Mouse (Mus musculus) neural tube, embryonic 14.5 days (tissue): ENCODE data around the gene Srcin1. TPM values are rescaled to one million over a fixed set of nuclear protein-coding genes. Genes with fewer than 3 reads are reported as not detected.
A peak's percentile ranks its signal among the peaks of the same experiment; 100 is the strongest.

Experiments
- ATAC-seq: fragments of 200-750 bp; cut with Nextera tagmentation; 2 replicates; pipeline ENCODE4 v1.8.0; 2017; ENCODE audit warnings: low read depth, mild to moderate bottlenecking, moderate TSS enrichment, moderate library complexity
- H3K27ac ChIP-seq: fragments of 300-500 bp; sonication (generic); 2 replicates; pipeline ENCODE4 v1.5.1; 2014; ENCODE audit warnings: low read depth, mild to moderate bottlenecking, control low read depth, low read length, moderate library complexity, mixed read lengths
- H3K27me3 ChIP-seq: fragments of 300-500 bp; sonication (generic); 2 replicates; pipeline ENCODE4 v1.6.1; 2014; ENCODE audit warnings: low read length; ENCODE audit not compliant: control insufficient read depth, insufficient read depth
- H3K36me3 ChIP-seq: fragments of 300-500 bp; sonication (generic); 2 replicates; pipeline ENCODE4 v1.6.1; 2014; ENCODE audit warnings: low read length, mixed read lengths; ENCODE audit not compliant: control insufficient read depth, insufficient read depth
- H3K4me1 ChIP-seq: fragments of 300-500 bp; sonication (generic); 2 replicates; pipeline ENCODE4 v1.6.1; 2014; ENCODE audit warnings: low read length; ENCODE audit not compliant: control insufficient read depth, insufficient read depth
- H3K4me2 ChIP-seq: fragments of 300-500 bp; sonication (generic); 2 replicates; pipeline ENCODE4 v1.6.1; 2014; ENCODE audit warnings: mild to moderate bottlenecking, low read depth, low read length, control low read depth
- H3K4me3 ChIP-seq: fragments of 300-500 bp; sonication (generic); 2 replicates; pipeline ENCODE4 v1.5.1; 2014; ENCODE audit warnings: low read depth, low read length, control low read depth, mixed read lengths
- H3K9ac ChIP-seq: fragments of 300-500 bp; sonication (generic); replicated peaks from 2 replicates; pipeline ENCODE4 v1.6.1; 2014; ENCODE audit warnings: low read depth, mild to moderate bottlenecking, control low read depth, low read length, mixed read lengths
- H3K9me3 ChIP-seq: fragments of 300-500 bp; sonication (generic); 2 replicates; pipeline ENCODE4 v1.6.1; 2016; ENCODE audit warnings: low read length; ENCODE audit not compliant: control insufficient read depth
- WGBS: fragments of 180-500 bp; shearing (Covaris S2); extraction: QIAGEN DNeasy Blood & Tissue Kit; methylation state at CpG from one replicate; pipeline ENCODE4 v1.1.7; 2014; 5-methylcytosine and 5-hydroxymethylcytosine counted together
- polyA plus RNA-seq: library from polyadenylated mRNA; unstranded; fragments of >200 nt; fragmentation: Nextera tagmentation; extraction: Ambion mirVana; gene quantifications from 2 replicates; pipeline ENCODE4 v1.2.1, GENCODE M21; 2014

Gene Srcin1
- polyA plus RNA-seq, 1 experiment from 2014 or later = 8.1 TPM

GRCm38 (mm10) chr11:97534442-97535307 is 41.3 kb downstream of the Srcin1 start:
- H3K9ac ChIP-seq = 0 out of 2 replicates have a peak overlapping the region, but pooled peaks have one; percentile 4

GRCm38 (mm10) chr11:97533653-97534052 is 42.3 kb downstream of the Srcin1 start:
- 33% methylated on average over 7 of the region's 7 CpGs for WGBS
- peaks cover 37% of the 10 kb centered on the region for H3K27me3 ChIP-seq
- no peaks in the 10 kb centered on the region for H3K9me3 ChIP-seq
- no peak overlapping the region for H3K4me2 ChIP-seq
- H3K27ac ChIP-seq = no peak overlapping the region
- peaks cover 16% of the 10 kb centered on the region for H3K36me3 ChIP-seq
- peaks cover 19% of the 10 kb centered on the region for H3K4me1 ChIP-seq
- H3K4me3 ChIP-seq = no peak overlapping the region
- no peak overlapping the region for H3K9ac ChIP-seq
- no peak for ATAC-seq

More at GRCm38 (mm10) chr11:97534442-97535307, 41.3 kb downstream of the Srcin1 start:
- WGBS = 6% methylated on average over 83 of the region's 95 CpGs
- peaks cover 15% of the 10 kb centered on the region for H3K36me3 ChIP-seq
- H3K4me2 ChIP-seq = peak overlapping the region; percentile 6; the same call in 1 of the 2 replicates
- no peaks in the 10 kb centered on the region for H3K9me3 ChIP-seq
- no peak for ATAC-seq
- no peak overlapping the region for H3K27ac ChIP-seq
- peak overlapping the region; percentile 1 for H3K4me3 ChIP-seq
- peaks cover 19% of the 10 kb centered on the region for H3K4me1 ChIP-seq
- peaks cover 40% of the 10 kb centered on the region for H3K27me3 ChIP-seq

GRCm38 (mm10) chr11:97532950-97533582 is 42.9 kb downstream of the Srcin1 start:
- WGBS = 10% methylated on average over 20 of the region's 20 CpGs

GRCm38 (mm10) chr11:97532354-97532753 is 43.6 kb downstream of the Srcin1 start:
- WGBS = 38% methylated on average over 8 of the region's 8 CpGs
- Histone ChIP-seq H3K4me3 (no peak overlapping the region), H3K9me3 (no peaks in the 10 kb centered on the region), H3K9ac (no peak overlapping the region), H3K27me3 (peaks cover 37% of the 10 kb centered on the region), H3K4me1 (peaks cover 15% of the 10 kb centered on the region), H3K36me3 (peaks cover 16% of the 10 kb centered on the region), H3K27ac (no peak overlapping the region), H3K4me2 (no peak overlapping the region)
- no peak for ATAC-seq

More at GRCm38 (mm10) chr11:97532950-97533582, 42.9 kb downstream of the Srcin1 start:
- Histone ChIP-seq H3K27me3 (peaks cover 37% of the 10 kb centered on the region), H3K4me3 (no peak overlapping the region), H3K4me2 (no peak overlapping the region), H3K36me3 (peaks cover 16% of the 10 kb centered on the region), H3K4me1 (peaks cover 19% of the 10 kb centered on the region), H3K9ac (no peak overlapping the region), H3K9me3 (no peaks in the 10 kb centered on the region), H3K27ac (no peak overlapping the region)
- ATAC-seq = peak; percentile 22; the same call in 1 of the 2 replicates

GRCm38 (mm10) chr11:97531381-97532260 is 44.4 kb downstream of the Srcin1 start:
- peak overlapping the region; percentile 57 for H3K4me2 ChIP-seq
- H3K4me3 ChIP-seq = peak overlapping the region; percentile 20
- H3K4me1 ChIP-seq = peaks cover 7% of the 10 kb centered on the region
- H3K27ac ChIP-seq = no peak overlapping the region
- peak; percentile 73; the same call in 1 of the 2 replicates for ATAC-seq
- 6% methylated on average over 46 of the region's 46 CpGs for WGBS
- H3K9ac ChIP-seq = no peak overlapping the region
- peaks cover 16% of the 10 kb centered on the region for H3K36me3 ChIP-seq
- peaks cover 34% of the 10 kb centered on the region for H3K27me3 ChIP-seq
- H3K9me3 ChIP-seq = no peaks in the 10 kb centered on the region

- Histone ChIP-seq H3K36me3 (peaks cover 16% of the 10 kb centered on the region), H3K4me2 (no peak overlapping the region)
- 58% methylated on average over 5 of the region's 5 CpGs for WGBS
Observed at GRCm38 (mm10) chr11:97530961-97531360, 45.0 kb downstream of the Srcin1 start.

GRCm38 (mm10) chr11:97530069-97530468 is 45.9 kb downstream of the Srcin1 start:
- 94% methylated on average over 6 of the region's 6 CpGs for WGBS
- H3K4me3 ChIP-seq = no peak overlapping the region
- H3K4me1 ChIP-seq = peaks cover 4% of the 10 kb centered on the region; the same call in 1 of the 2 replicates
- H3K36me3 ChIP-seq = peaks cover 17% of the 10 kb centered on the region
- no peak overlapping the region for H3K27ac ChIP-seq
- peaks cover 19% of the 10 kb centered on the region for H3K27me3 ChIP-seq
- H3K4me2 ChIP-seq = no peak overlapping the region
- H3K9me3 ChIP-seq = no peaks in the 10 kb centered on the region
- ATAC-seq = no peak
- H3K9ac ChIP-seq = no peak overlapping the region

More at GRCm38 (mm10) chr11:97530961-97531360, 45.0 kb downstream of the Srcin1 start:
- H3K9ac ChIP-seq = no peak overlapping the region
- H3K4me1 ChIP-seq = peaks cover 4% of the 10 kb centered on the region; the same call in 1 of the 2 replicates
- no peak overlapping the region for H3K4me3 ChIP-seq
- ATAC-seq = no peak
- H3K27ac ChIP-seq = no peak overlapping the region
- H3K9me3 ChIP-seq = no peaks in the 10 kb centered on the region
- H3K27me3 ChIP-seq = peaks cover 28% of the 10 kb centered on the region

GRCm38 (mm10) chr11:97528282-97528808 is 47.6 kb downstream of the Srcin1 start:
- 82% methylated on average over 18 of the region's 18 CpGs for WGBS
- H3K4me3 ChIP-seq = no peak overlapping the region
- peaks cover 10% of the 10 kb centered on the region for H3K36me3 ChIP-seq
- H3K4me2 ChIP-seq = no peak overlapping the region
- H3K4me1 ChIP-seq = no peaks in the 10 kb centered on the region
- no peaks in the 10 kb centered on the region for H3K9me3 ChIP-seq
- no peak overlapping the region for H3K9ac ChIP-seq
- peaks cover 5% of the 10 kb centered on the region for H3K27me3 ChIP-seq
- no peak overlapping the region for H3K27ac ChIP-seq
- no peak for ATAC-seq
